Mouse (Mus musculus) CH12.LX (cell line): ENCODE results near the gene Nccrp1.

Source experiments
- CHD1 ChIP-seq: IDR thresholded peaks from 2 replicates; pipeline ENCODE4 v1.6.1; 2012; ENCODE audit warnings: low read depth, low read length, improper control_type of control experiment, inconsistent platforms
- CHD2 ChIP-seq: IDR thresholded peaks from 2 replicates; pipeline ENCODE4 v1.6.1; 2011; ENCODE audit warnings: low read length, improper control_type of control experiment
- CTCF ChIP-seq, 2 experiments: IDR thresholded peaks in 1 of 2; conservative IDR thresholded peaks in 1 of 2; 2 replicates each; pipeline ENCODE4 v1.5.1; 2011 to 2012; ENCODE audit warnings: low read depth in 2 of 2, low read length in 2 of 2, improper control_type of control experiment in 1 of 2, inconsistent platforms in 1 of 2, mild to moderate bottlenecking in 1 of 2, moderate library complexity in 1 of 2
- ELF1 ChIP-seq: IDR thresholded peaks from 2 replicates; pipeline ENCODE4 v1.6.1; 2014; ENCODE audit warnings: low read depth, mild to moderate bottlenecking, inconsistent platforms, low read length, improper control_type of control experiment
- EP300 ChIP-seq: IDR thresholded peaks from 2 replicates; pipeline ENCODE4 v1.6.1; 2011; ENCODE audit warnings: low read length, improper control_type of control experiment
- GABPA ChIP-seq: IDR thresholded peaks from 2 replicates; pipeline ENCODE4 v1.6.1; 2012; ENCODE audit warnings: low read depth, low read length, improper control_type of control experiment, inconsistent platforms; ENCODE audit not compliant: insufficient replicate concordance
- NRF1 ChIP-seq: IDR thresholded peaks from 2 replicates; pipeline ENCODE4 v1.6.1; 2014; ENCODE audit warnings: low read depth, mild to moderate bottlenecking, inconsistent platforms, low read length, improper control_type of control experiment, moderate library complexity
- POLR2A ChIP-seq: IDR thresholded peaks from 2 replicates; pipeline ENCODE4 v1.6.1; 2011; ENCODE audit warnings: low read depth, mild to moderate bottlenecking, improper control_type of control experiment, low read length
- POLR2AphosphoS2 ChIP-seq: IDR thresholded peaks from 2 replicates; pipeline ENCODE4 v1.6.1; 2011; ENCODE audit warnings: low read depth, low read length, improper control_type of control experiment
- TCF12 ChIP-seq: IDR thresholded peaks from 2 replicates; pipeline ENCODE4 v1.6.1; 2014; ENCODE audit warnings: low read depth, mild to moderate bottlenecking, inconsistent platforms, low read length, improper control_type of control experiment

DNA sequence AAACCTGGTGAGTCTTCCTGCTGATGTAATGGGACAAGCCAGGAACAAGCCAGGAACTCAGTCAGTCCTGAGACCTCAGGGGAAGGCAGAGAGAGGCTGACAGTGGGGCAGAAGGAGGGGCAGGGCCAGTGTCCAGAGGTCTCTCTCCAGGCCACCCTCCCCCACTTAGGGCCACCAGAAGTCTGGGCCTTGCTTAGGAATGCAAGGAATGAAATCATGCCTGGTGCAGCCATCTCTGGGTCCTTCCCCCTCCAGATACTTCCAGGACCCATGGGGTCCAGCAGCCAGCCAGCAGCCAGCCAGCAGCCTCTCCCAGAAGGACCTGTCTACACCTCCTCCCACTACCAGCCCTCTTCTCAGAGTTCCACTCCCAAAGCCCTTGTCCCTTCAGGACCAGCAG lies 40.6 kb upstream of the Nccrp1 start:
- TF ChIP-seq GABPA: no peak
- TF ChIP-seq CTCF (conservative IDR thresholded peaks at IDR 0.05 in 1 of 2, IDR thresholded peaks at IDR 0.05 in 1 of 2; ENCODE audit: low read depth in 2 of 2, low read length in 2 of 2): no peak
- no peak for TF ChIP-seq CHD2
- TF ChIP-seq TCF12: no peak
- TF ChIP-seq POLR2A: no peak
- TF ChIP-seq ELF1: no peak
- no peak for TF ChIP-seq NRF1
- no peak for TF ChIP-seq EP300
- no peak for TF ChIP-seq POLR2AphosphoS2
- TF ChIP-seq CHD1: no peak
